Mouse (Mus musculus) inflammation-experienced regulatory T-cells, adult 6 months (primary cell): ENCODE measurements around the gene Dvl2. TPM values are rescaled to one million over a fixed set of nuclear protein-coding genes. Genes with fewer than 3 reads are reported as not detected.
A peak's percentile ranks its signal among the peaks of the same experiment; 100 is the strongest.
"Not testable (repeated sequence)": the region's sequence is repeated elsewhere in the genome, so short reads cannot be mapped to it uniquely, and the experiment has no call there.

Experiments
- ATAC-seq: one replicate; pipeline ENCODE4 v1.8.0; 2017
- polyA plus RNA-seq, 3 experiments: library from polyadenylated mRNA; unstranded; fragments of 100-300 nt; shearing (Covaris generic); gene quantifications; one replicate each; pipeline ENCODE4 v1.2.1; 2017

Gene Dvl2
- polyA plus RNA-seq, 3 experiments from 2014 or later, result 2.5 to 5.0 (median 4.9) TPM

- ATAC-seq, result no peak
Measured at GRCm38 (mm10) chr11:70010961-70011360, 10.6 kb downstream of the Dvl2 start.

- no peak for ATAC-seq
Measured at GRCm38 (mm10) chr11:70012931-70013330, 12.5 kb downstream of the Dvl2 start.

GRCm38 (mm10) chr11:70013408-70013807 is 13.0 kb downstream of the Dvl2 start:
- ATAC-seq, result no peak

- no peak for ATAC-seq
Measured at GRCm38 (mm10) chr11:70014051-70014450, 13.7 kb downstream of the Dvl2 start.

- ATAC-seq, result peak; percentile 78
Measured at GRCm38 (mm10) chr11:70014880-70015558, 14.6 kb downstream of the Dvl2 start, which contains the start of gene Acadvl. Gene Acadvl (minus strand): TSS chr11:70015411.

- ATAC-seq, result no peak
Measured at GRCm38 (mm10) chr11:70015677-70016076, 15.3 kb downstream of the Dvl2 start.

- not testable (repeated sequence) for ATAC-seq
Measured at GRCm38 (mm10) chr11:70016177-70016576, 15.8 kb downstream of the Dvl2 start.

- no peak for ATAC-seq
Measured at GRCm38 (mm10) chr11:70016669-70017068, 16.3 kb downstream of the Dvl2 start, which contains the start of gene Dlg4. Gene Dlg4 (plus strand): TSS chr11:70016942.

GRCm38 (mm10) chr11:70017199-70017767 is 16.9 kb downstream of the Dvl2 start:
- ATAC-seq, result no peak

GRCm38 (mm10) chr11:70018131-70018990 is 18.0 kb downstream of the Dvl2 start:
- ATAC-seq, result no peak

GRCm38 (mm10) chr11:70019495-70020021 is 19.2 kb downstream of the Dvl2 start:
- ATAC-seq, result no peak

- no peak for ATAC-seq
Measured at GRCm38 (mm10) chr11:70020022-70020631, 19.7 kb downstream of the Dvl2 start.

- ATAC-seq, result peak; percentile 77
Measured at GRCm38 (mm10) chr11:70020731-70021263, 20.4 kb downstream of the Dvl2 start.

GRCm38 (mm10) chr11:70021264-70022132 is 21.1 kb downstream of the Dvl2 start:
- peak; percentile 69 for ATAC-seq

- no peak for ATAC-seq
Measured at GRCm38 (mm10) chr11:70023481-70024150, 23.2 kb downstream of the Dvl2 start.

GRCm38 (mm10) chr11:70024151-70024514 is 23.7 kb downstream of the Dvl2 start:
- no peak for ATAC-seq

- no peak for ATAC-seq
Measured at GRCm38 (mm10) chr11:70026689-70027088, 26.3 kb downstream of the Dvl2 start.

- ATAC-seq, result no peak
Measured at GRCm38 (mm10) chr11:70027397-70027796, 27.0 kb downstream of the Dvl2 start.

- no peak for ATAC-seq
Measured at GRCm38 (mm10) chr11:70028401-70029129, 28.2 kb downstream of the Dvl2 start.
